Mouse (Mus musculus) CH12.LX (cell line): ENCODE measurements around the gene Ehd1. TPM values are rescaled to one million over a fixed set of nuclear protein-coding genes. Genes with fewer than 3 reads are reported as not detected.

ENCODE experiments used
- DNase-seq: peaks from one replicate; pipeline ENCODE4 v3.0.0-alpha.2; 2013; ENCODE audit errors: extremely low read depth
- H3K27ac ChIP-seq: 2 replicates; pipeline ENCODE4 v1.5.1; 2012; ENCODE audit warnings: low read depth, mild to moderate bottlenecking, control low read depth, moderate library complexity; ENCODE audit not compliant: insufficient read depth
- H3K27me3 ChIP-seq: replicated peaks from 2 replicates; pipeline ENCODE3; 2012; ENCODE audit warnings: inconsistent platforms
- H3K36me3 ChIP-seq, 2 experiments: replicated peaks in 1 of 2; 2 replicates each; pipeline versions ENCODE3 to v1.6.1; 2012; ENCODE audit warnings: inconsistent platforms in 1 of 2, low read length in 1 of 2, mild to moderate bottlenecking in 1 of 2, mixed read lengths in 1 of 2, moderate library complexity in 1 of 2; ENCODE audit not compliant: control insufficient read depth in 1 of 2, insufficient read depth in 1 of 2
- H3K4me1 ChIP-seq, 2 experiments: 2 replicates each; pipeline ENCODE4 v1.6.1; 2012; ENCODE audit warnings: inconsistent platforms in 1 of 2, moderate library complexity in 1 of 2; ENCODE audit not compliant: insufficient read depth in 2 of 2, control insufficient read depth in 1 of 2
- H3K4me2 ChIP-seq: 2 replicates; pipeline ENCODE4 v1.6.1; 2012; ENCODE audit warnings: low read depth, mild to moderate bottlenecking, control low read depth; ENCODE audit not compliant: poor library complexity, insufficient read depth, severe bottlenecking
- H3K4me3 ChIP-seq, 3 experiments: fragments of 150-350 bp in 1 of 3; sonication (generic) in 1 of 3; replicated peaks in 1 of 3; 2 replicates each; pipeline versions ENCODE3 to v1.5.1; 2011 to 2012; ENCODE audit warnings: low read depth in 2 of 3, low read length in 2 of 3, mild to moderate bottlenecking in 2 of 3, moderate library complexity in 2 of 3, control low read depth in 1 of 3, improper control_type of control experiment in 1 of 3, inconsistent platforms in 1 of 3, mixed read lengths in 1 of 3; ENCODE audit not compliant: poor library complexity in 1 of 3
- H3K79me2 ChIP-seq: replicated peaks from 2 replicates; pipeline ENCODE4 v1.6.1; 2012; ENCODE audit warnings: mild to moderate bottlenecking, moderate library complexity; ENCODE audit not compliant: control insufficient read depth, poor library complexity, insufficient read depth, severe bottlenecking; ENCODE audit errors: extremely low read depth
- H3K9ac ChIP-seq: 2 replicates; pipeline ENCODE4 v1.6.1; 2012; ENCODE audit warnings: low read depth, mild to moderate bottlenecking, control low read depth, moderate library complexity; ENCODE audit not compliant: insufficient read depth
- H3K9me3 ChIP-seq: replicated peaks from 2 replicates; pipeline ENCODE3; 2012; ENCODE audit warnings: low read length, inconsistent platforms, mixed read lengths
- CHD1 ChIP-seq: IDR thresholded peaks from 2 replicates; pipeline ENCODE4 v1.6.1; 2012; ENCODE audit warnings: low read depth, low read length, improper control_type of control experiment, inconsistent platforms
- CTCF ChIP-seq, 2 experiments: IDR thresholded peaks in 1 of 2; conservative IDR thresholded peaks in 1 of 2; 2 replicates each; pipeline ENCODE4 v1.5.1; 2011 to 2012; ENCODE audit warnings: low read depth in 2 of 2, low read length in 2 of 2, improper control_type of control experiment in 1 of 2, inconsistent platforms in 1 of 2, mild to moderate bottlenecking in 1 of 2, moderate library complexity in 1 of 2
- ELF1 ChIP-seq: IDR thresholded peaks from 2 replicates; pipeline ENCODE4 v1.6.1; 2014; ENCODE audit warnings: low read depth, mild to moderate bottlenecking, inconsistent platforms, low read length, improper control_type of control experiment
- EP300 ChIP-seq: IDR thresholded peaks from 2 replicates; pipeline ENCODE4 v1.6.1; 2011; ENCODE audit warnings: low read length, improper control_type of control experiment
- ETS1 ChIP-seq: conservative IDR thresholded peaks from 2 replicates; pipeline ENCODE4 v1.6.1; 2012; ENCODE audit warnings: low read depth, mild to moderate bottlenecking, inconsistent platforms, low read length, improper control_type of control experiment, moderate library complexity
- JUN ChIP-seq: IDR thresholded peaks from 2 replicates; pipeline ENCODE4 v1.6.1; 2011; ENCODE audit warnings: low read depth, mild to moderate bottlenecking, low read length, improper control_type of control experiment, moderate library complexity; ENCODE audit not compliant: insufficient read depth
- MAZ ChIP-seq: IDR thresholded peaks from 2 replicates; pipeline ENCODE4 v1.6.1; 2012; ENCODE audit warnings: low read depth, mild to moderate bottlenecking, inconsistent platforms, low read length, improper control_type of control experiment, moderate library complexity
- MEF2A ChIP-seq: IDR thresholded peaks from 2 replicates; pipeline ENCODE4 v1.6.1; 2014; ENCODE audit warnings: low read depth, mild to moderate bottlenecking, inconsistent platforms, low read length, improper control_type of control experiment, borderline replicate concordance
- MXI1 ChIP-seq: IDR thresholded peaks from 2 replicates; pipeline ENCODE4 v1.6.1; 2011; ENCODE audit warnings: mild to moderate bottlenecking, low read depth, low read length, improper control_type of control experiment
- MYC ChIP-seq: IDR thresholded peaks from 2 replicates; pipeline ENCODE4 v1.6.1; 2011; ENCODE audit warnings: low read depth, mild to moderate bottlenecking, improper control_type of control experiment, low read length
- NELFE ChIP-seq: IDR thresholded peaks from 2 replicates; pipeline ENCODE4 v1.6.1; 2011; ENCODE audit warnings: low read depth, low read length, improper control_type of control experiment
- POLR2A ChIP-seq: IDR thresholded peaks from 2 replicates; pipeline ENCODE4 v1.6.1; 2011; ENCODE audit warnings: low read depth, mild to moderate bottlenecking, improper control_type of control experiment, low read length
- POLR2AphosphoS2 ChIP-seq: IDR thresholded peaks from 2 replicates; pipeline ENCODE4 v1.6.1; 2011; ENCODE audit warnings: low read depth, low read length, improper control_type of control experiment
- RAD21 ChIP-seq: IDR thresholded peaks from 2 replicates; pipeline ENCODE4 v1.6.1; 2011; ENCODE audit warnings: low read depth, mild to moderate bottlenecking, low read length, improper control_type of control experiment, moderate library complexity
- RCOR1 ChIP-seq: conservative IDR thresholded peaks from 2 replicates; pipeline ENCODE4 v1.6.1; 2012; ENCODE audit warnings: low read depth, mild to moderate bottlenecking, inconsistent platforms, low read length, improper control_type of control experiment
- SIN3A ChIP-seq: IDR thresholded peaks from 2 replicates; pipeline ENCODE4 v1.6.1; 2012; ENCODE audit warnings: low read length, improper control_type of control experiment, inconsistent platforms
- SMC3 ChIP-seq: IDR thresholded peaks from 2 replicates; pipeline ENCODE4 v1.6.1; 2011; ENCODE audit warnings: low read depth, low read length, improper control_type of control experiment
- TBP ChIP-seq: conservative IDR thresholded peaks from 2 replicates; pipeline ENCODE4 v1.6.1; 2011; ENCODE audit warnings: low read depth, low read length, improper control_type of control experiment
- TCF12 ChIP-seq: IDR thresholded peaks from 2 replicates; pipeline ENCODE4 v1.6.1; 2014; ENCODE audit warnings: low read depth, mild to moderate bottlenecking, inconsistent platforms, low read length, improper control_type of control experiment
- USF1 ChIP-seq: IDR thresholded peaks from 2 replicates; pipeline ENCODE4 v1.6.1; 2014; ENCODE audit warnings: low read depth, mild to moderate bottlenecking, inconsistent platforms, low read length, improper control_type of control experiment
- ZKSCAN1 ChIP-seq: IDR thresholded peaks from 2 replicates; pipeline ENCODE4 v1.6.1; 2012; ENCODE audit warnings: low read depth, inconsistent platforms, low read length, improper control_type of control experiment, borderline replicate concordance
- ZMIZ1 ChIP-seq: IDR thresholded peaks from 2 replicates; pipeline ENCODE4 v1.6.1; 2012; ENCODE audit warnings: low read depth, mild to moderate bottlenecking, inconsistent platforms, low read length, improper control_type of control experiment
- dilution Hi-C: fragments of 300-500 bp; cut with MboI; formaldehyde crosslinking; loops from 2 replicates; pipeline ENCODE4 v1.14.3; 2020; ENCODE audit warnings: low sequenced_read_pairs; ENCODE audit not compliant: extremely low pct_unique_long_range_greater_than_20kb, extremely low pct_ligation_motif_present
- in situ Hi-C: fragments of 300-500 bp; cut with MboI; formaldehyde crosslinking; loops from 3 replicates; pipeline ENCODE4 v1.14.3; 2019; ENCODE audit warnings: low sequenced_read_pairs, low pct_ligation_motif_present, low pct_unique_long_range_greater_than_20kb, mixed read lengths
- polyA plus RNA-seq: library from polyadenylated mRNA; unstranded; fragments of >175 nt; gene quantifications from 2 replicates; pipeline ENCODE4 v1.2.1, GENCODE M21; 2012; ENCODE audit warnings: low read depth; ENCODE audit not compliant: insufficient read length
- total RNA-seq, 2 experiments: library from RNA; depleted of rRNA; stranded (reverse); fragments of 300-350 nt in 1 of 2; fragments of >200 nt in 1 of 2; gene quantifications; 2 replicates each; pipeline ENCODE4 v1.2.3; 2012 to 2014

Ehd1 gene
- total and polyA plus RNA-seq, 3 experiments, result 131 to 400 (median 245) TPM

GRCm38 (mm10) chr19:6297641-6298040 is 21.1 kb downstream of the Ehd1 start (continued):
- TF ChIP-seq ZKSCAN1 (no peak), EP300 (peak; percentile 99), RAD21 (no peak; the same call in 1 of the 2 replicates)

GRCm38 (mm10) chr19:6299003-6299402 is 22.5 kb downstream of the Ehd1 start:
- H3K27ac ChIP-seq, result peak overlapping the region; percentile 99
- peaks cover 62 to 77% of the 10 kb centered on the region in 2 experiments for H3K36me3 ChIP-seq

GRCm38 (mm10) chr19:6299450-6300267 is 23.1 kb downstream of the Ehd1 start:
- no peaks in the 10 kb centered on the region for H3K27me3 ChIP-seq
- H3K36me3 ChIP-seq, result peaks cover 55 to 71% of the 10 kb centered on the region in 2 experiments
- peaks cover 36% of the 10 kb centered on the region for H3K79me2 ChIP-seq
- peak overlapping the region; percentile 60 for H3K9ac ChIP-seq
- peaks cover 66 to 98% of the 10 kb centered on the region in 2 experiments for H3K4me1 ChIP-seq
- H3K27ac ChIP-seq, result peak overlapping the region; percentile 99
- H3K4me3 ChIP-seq, result peak overlapping the region in 1 of 3 experiments; percentile 4
- no peak for DNase-seq
- 0 out of 2 replicates have a peak, but pooled peaks have one; percentile 45 for TF ChIP-seq MXI1
- no peak for TF ChIP-seq ZKSCAN1
- 0 out of 2 replicates have a peak, but pooled peaks have one; percentile 20 for TF ChIP-seq TBP
- peak; percentile 53; the same call in 1 of the 2 replicates for TF ChIP-seq EP300
- no peak for TF ChIP-seq JUN
- no peak for TF ChIP-seq RAD21
- no peak for TF ChIP-seq USF1
- TF ChIP-seq MAZ, result 0 out of 2 replicates have a peak, but pooled peaks have one; percentile 23
- TF ChIP-seq ELF1, result 0 out of 2 replicates have a peak, but pooled peaks have one; percentile 16
- TF ChIP-seq RCOR1, result no peak
- peak; percentile 40 for TF ChIP-seq POLR2A
- TF ChIP-seq SIN3A, result peak; percentile 68; the same call in 1 of the 2 replicates
- TF ChIP-seq TCF12, result peak; percentile 82
- TF ChIP-seq ETS1, result 0 out of 2 replicates have a peak, but pooled peaks have one; percentile 50
- TF ChIP-seq POLR2AphosphoS2, result no peak
- no peak for TF ChIP-seq CTCF (conservative IDR thresholded peaks at IDR 0.05 in 1 of 2, IDR thresholded peaks at IDR 0.05 in 1 of 2; ENCODE audit: low read depth in 2 of 2, low read length in 2 of 2)
- TF ChIP-seq NELFE, result 0 out of 2 replicates have a peak, but pooled peaks have one; percentile 20
- TF ChIP-seq, all 38 proteins: peak for 10
- H3K9me3 ChIP-seq, result no peaks in the 10 kb centered on the region
- dilution Hi-C loops, result no loop called here
- in situ Hi-C loops, result loop anchor here (25.0 kb wide), 1 partner anchor 137 kb away; no protein-coding TSS in a partner anchor
- H3K4me2 ChIP-seq, result peak overlapping the region; percentile 71

More at GRCm38 (mm10) chr19:6299003-6299402, 22.5 kb downstream of the Ehd1 start:
- peak overlapping the region; percentile 71 for H3K4me2 ChIP-seq
- dilution Hi-C loops (no loop called here), in situ Hi-C loops (no loop called here)
- peaks cover 41% of the 10 kb centered on the region for H3K79me2 ChIP-seq
- peak overlapping the region; percentile 60 for H3K9ac ChIP-seq
- H3K4me1 ChIP-seq, result peaks cover 71 to 98% of the 10 kb centered on the region in 2 experiments
- peak overlapping the region; percentile 6 to 51 (median 21) for H3K4me3 ChIP-seq
- DNase-seq, result no peak
- TF ChIP-seq SMC3 (no peak), ETS1 (peak; percentile 12; the same call in 1 of the 2 replicates), RAD21 (no peak), ELF1 (no peak), NELFE (no peak), SIN3A (peak; percentile 47; the same call in 1 of the 2 replicates), USF1 (no peak), MEF2A (no peak), ZKSCAN1 (no peak), MYC (no peak), CHD1 (peak; percentile 85; the same call in 1 of the 2 replicates), CTCF (conservative IDR thresholded peaks at IDR 0.05 in 1 of 2, IDR thresholded peaks at IDR 0.05 in 1 of 2; ENCODE audit: low read depth in 2 of 2, low read length in 2 of 2) (no peak), ZMIZ1 (peak; percentile 36; the same call in 1 of the 2 replicates), MXI1 (0 out of 2 replicates have a peak, but pooled peaks have one; percentile 18), TCF12 (no peak)
- H3K9me3 ChIP-seq, result no peaks in the 10 kb centered on the region
- no peaks in the 10 kb centered on the region for H3K27me3 ChIP-seq
